Mouse (Mus musculus): Measurements from ENCODE around the gene Map2. TPM values are rescaled to one million over a fixed set of nuclear protein-coding genes. Genes with fewer than 3 reads are reported as not detected.

Map2 gene
- polyA plus RNA-seq, 1 experiment from 2014 or later: 3.8 TPM

GRCm38 (mm10) chr1:66150806-66151205, 24.3 kb upstream of the Map2 start:
- Histone ChIP-seq H3K4me3 (ENCODE audit: low read depth, low read length) (no peak overlapping the region), H3K9me3 (ENCODE audit: control insufficient read depth, low read length) (no peaks in the 10 kb centered on the region), H3K4me1 (replicated peaks; ENCODE audit: control insufficient read depth, insufficient read depth) (no peaks in the 10 kb centered on the region), H3K27ac (replicated peaks) (no peak overlapping the region), H3K9ac (ENCODE audit: low read length) (no peak overlapping the region), H3K4me2 (replicated peaks; ENCODE audit: low read depth) (no peak overlapping the region), H3K27me3 (ENCODE audit: control insufficient read depth, insufficient read depth, low read length) (no peaks in the 10 kb centered on the region), H3K36me3 (ENCODE audit: control insufficient read depth, insufficient read depth, low read length) (no peaks in the 10 kb centered on the region)
- 78% methylated on average over 3 of the region's 3 CpGs for WGBS
- ATAC-seq (ENCODE audit: low FRiP score, low TSS enrichment) (no peak), DNase-seq (ENCODE audit: low spot score) (no peak)
- TF ChIP-seq CTCF (IDR thresholded peaks at IDR 0.05; ENCODE audit: low read depth): no peak
- no peak for TF ChIP-seq EP300 (optimal IDR thresholded peaks at IDR 0.05)

- no peak overlapping the region for H3K4me2 ChIP-seq (replicated peaks; ENCODE audit: low read depth)
- no peak for TF ChIP-seq EP300 (optimal IDR thresholded peaks at IDR 0.05)
- no peak for TF ChIP-seq CTCF (IDR thresholded peaks at IDR 0.05; ENCODE audit: low read depth)
- no peak overlapping the region for H3K4me3 ChIP-seq (ENCODE audit: low read depth, low read length)
- ATAC-seq (ENCODE audit: low FRiP score, low TSS enrichment) (no peak), DNase-seq (ENCODE audit: low spot score) (no peak)
- no peaks in the 10 kb centered on the region for H3K27me3 ChIP-seq (ENCODE audit: control insufficient read depth, insufficient read depth, low read length)
- H3K36me3 ChIP-seq (ENCODE audit: control insufficient read depth, insufficient read depth, low read length): no peaks in the 10 kb centered on the region
- H3K9ac ChIP-seq (ENCODE audit: low read length): no peak overlapping the region
- no peaks in the 10 kb centered on the region for H3K9me3 ChIP-seq (ENCODE audit: control insufficient read depth, low read length)
- no peaks in the 10 kb centered on the region for H3K4me1 ChIP-seq (replicated peaks; ENCODE audit: control insufficient read depth, insufficient read depth)
- H3K27ac ChIP-seq (replicated peaks): no peak overlapping the region
- WGBS: 59% methylated on average over 2 of the region's 2 CpGs
These were observed 17.9 kb upstream of the Map2 start for GRCm38 (mm10) chr1:66157135-66157534.

GRCm38 (mm10) chr1:66157589-66157988, 17.5 kb upstream of the Map2 start:
- ATAC-seq (ENCODE audit: low FRiP score, low TSS enrichment): no peak
- Histone ChIP-seq H3K9me3 (ENCODE audit: control insufficient read depth, low read length) (no peaks in the 10 kb centered on the region), H3K27ac (replicated peaks) (no peak overlapping the region), H3K9ac (ENCODE audit: low read length) (no peak overlapping the region), H3K4me2 (replicated peaks; ENCODE audit: low read depth) (no peak overlapping the region), H3K27me3 (ENCODE audit: control insufficient read depth, insufficient read depth, low read length) (no peaks in the 10 kb centered on the region), H3K4me3 (ENCODE audit: low read depth, low read length) (no peak overlapping the region), H3K4me1 (replicated peaks; ENCODE audit: control insufficient read depth, insufficient read depth) (no peaks in the 10 kb centered on the region), H3K36me3 (ENCODE audit: control insufficient read depth, insufficient read depth, low read length) (no peaks in the 10 kb centered on the region)
- no peak for DNase-seq (ENCODE audit: low spot score)
- TF ChIP-seq EP300 (optimal IDR thresholded peaks at IDR 0.05): no peak
- no peak for TF ChIP-seq CTCF (IDR thresholded peaks at IDR 0.05; ENCODE audit: low read depth)

GRCm38 (mm10) chr1:66164648-66165047, 10.4 kb upstream of the Map2 start:
- Histone ChIP-seq H3K9ac (ENCODE audit: low read length) (no peak overlapping the region), H3K4me3 (ENCODE audit: low read depth, low read length) (no peak overlapping the region), H3K4me2 (replicated peaks; ENCODE audit: low read depth) (no peak overlapping the region), H3K27me3 (ENCODE audit: control insufficient read depth, insufficient read depth, low read length) (no peaks in the 10 kb centered on the region), H3K9me3 (ENCODE audit: control insufficient read depth, low read length) (no peaks in the 10 kb centered on the region), H3K4me1 (replicated peaks; ENCODE audit: control insufficient read depth, insufficient read depth) (no peaks in the 10 kb centered on the region), H3K27ac (replicated peaks) (no peak overlapping the region), H3K36me3 (ENCODE audit: control insufficient read depth, insufficient read depth, low read length) (no peaks in the 10 kb centered on the region)
- WGBS: 51% methylated on average over 2 of the region's 2 CpGs
- ATAC-seq (ENCODE audit: low FRiP score, low TSS enrichment): no peak
- DNase-seq (ENCODE audit: low spot score): no peak
- TF ChIP-seq CTCF (IDR thresholded peaks at IDR 0.05; ENCODE audit: low read depth) (no peak), EP300 (optimal IDR thresholded peaks at IDR 0.05) (no peak)

GRCm38 (mm10) chr1:66168722-66169121, 6.4 kb upstream of the Map2 start:
- Histone ChIP-seq H3K4me3 (ENCODE audit: low read depth, low read length) (no peak overlapping the region), H3K27me3 (ENCODE audit: control insufficient read depth, insufficient read depth, low read length) (no peaks in the 10 kb centered on the region), H3K36me3 (ENCODE audit: control insufficient read depth, insufficient read depth, low read length) (no peaks in the 10 kb centered on the region), H3K27ac (replicated peaks) (no peak overlapping the region), H3K4me1 (replicated peaks; ENCODE audit: control insufficient read depth, insufficient read depth) (no peaks in the 10 kb centered on the region), H3K9ac (ENCODE audit: low read length) (no peak overlapping the region), H3K9me3 (ENCODE audit: control insufficient read depth, low read length) (no peaks in the 10 kb centered on the region), H3K4me2 (replicated peaks; ENCODE audit: low read depth) (no peak overlapping the region)
- no peak for DNase-seq (ENCODE audit: low spot score)
- no peak for ATAC-seq (ENCODE audit: low FRiP score, low TSS enrichment)
- WGBS: 50% methylated on average over 5 of the region's 5 CpGs
- TF ChIP-seq CTCF (IDR thresholded peaks at IDR 0.05; ENCODE audit: low read depth) (no peak), EP300 (optimal IDR thresholded peaks at IDR 0.05) (no peak)

- TF ChIP-seq CTCF (IDR thresholded peaks at IDR 0.05; ENCODE audit: low read depth): no peak
- TF ChIP-seq EP300 (optimal IDR thresholded peaks at IDR 0.05): no peak
- Histone ChIP-seq H3K36me3 (ENCODE audit: control insufficient read depth, insufficient read depth, low read length) (no peaks in the 10 kb centered on the region), H3K4me3 (ENCODE audit: low read depth, low read length) (no peak overlapping the region), H3K4me2 (replicated peaks; ENCODE audit: low read depth) (no peak overlapping the region), H3K9me3 (ENCODE audit: control insufficient read depth, low read length) (no peaks in the 10 kb centered on the region), H3K27ac (replicated peaks) (no peak overlapping the region), H3K4me1 (replicated peaks; ENCODE audit: control insufficient read depth, insufficient read depth) (0 out of 2 replicates have a peak, but pooled peaks cover 3% of the 10 kb centered on the region), H3K27me3 (ENCODE audit: control insufficient read depth, insufficient read depth, low read length) (no peaks in the 10 kb centered on the region), H3K9ac (ENCODE audit: low read length) (no peak overlapping the region)
- ATAC-seq (ENCODE audit: low FRiP score, low TSS enrichment) (no peak), DNase-seq (ENCODE audit: low spot score) (no peak)
- WGBS: 83% methylated on average over 3 of the region's 3 CpGs
These were observed 2.9 kb upstream of the Map2 start for GRCm38 (mm10) chr1:66172127-66172526.
